Mouse (Mus musculus) heart, embryonic 13.5 days (tissue): Measurements from ENCODE around the gene Dppa1. TPM values are rescaled to one million over a fixed set of nuclear protein-coding genes. Genes with fewer than 3 reads are reported as not detected.
"Not testable (repeated sequence)": the region's sequence is repeated elsewhere in the genome, so short reads cannot be mapped to it uniquely, and the experiment has no call there.

Experiments used
- ATAC-seq: fragments of 200-750 bp; cut with Nextera tagmentation; 2 replicates; pipeline ENCODE4 v1.8.0; 2017; ENCODE audit warnings: moderate TSS enrichment; ENCODE audit not compliant: insufficient number of reproducible peaks, low FRiP score, low TSS enrichment; ENCODE audit errors: extremely low read depth
- H3K27ac ChIP-seq: fragments of 300-500 bp; sonication (generic); replicated peaks from 2 replicates; pipeline ENCODE4 v1.5.1; 2015; ENCODE audit warnings: moderate library complexity, mild to moderate bottlenecking, inconsistent platforms
- H3K27me3 ChIP-seq: fragments of 300-500 bp; sonication (generic); replicated peaks from 2 replicates; pipeline ENCODE4 v1.6.1; 2015; ENCODE audit warnings: mild to moderate bottlenecking, inconsistent platforms
- H3K36me3 ChIP-seq: fragments of 300-500 bp; sonication (generic); 2 replicates; pipeline ENCODE4 v1.6.1; 2015; ENCODE audit warnings: mild to moderate bottlenecking, inconsistent platforms
- H3K4me1 ChIP-seq: fragments of 300-500 bp; sonication (generic); 2 replicates; pipeline ENCODE4 v1.6.1; 2015; ENCODE audit warnings: inconsistent platforms
- H3K4me2 ChIP-seq: fragments of 300-500 bp; sonication (generic); 2 replicates; pipeline ENCODE4 v1.6.1; 2015; ENCODE audit warnings: inconsistent platforms, mild to moderate bottlenecking, moderate library complexity
- H3K4me3 ChIP-seq: fragments of 300-500 bp; sonication (generic); 2 replicates; pipeline ENCODE4 v1.5.1; 2015; ENCODE audit warnings: moderate library complexity, mild to moderate bottlenecking, inconsistent platforms
- H3K9ac ChIP-seq: fragments of 300-500 bp; sonication (generic); 2 replicates; pipeline ENCODE4 v1.6.1; 2015; ENCODE audit warnings: inconsistent platforms, mild to moderate bottlenecking, moderate library complexity
- H3K9me3 ChIP-seq: fragments of 300-500 bp; sonication (generic); 2 replicates; pipeline ENCODE4 v1.6.1; 2016; ENCODE audit warnings: inconsistent platforms
- WGBS: fragments of 180-500 bp; shearing (Covaris S2); methylation state at CpG from one replicate; pipeline ENCODE4 v1.1.7; 2015; ENCODE audit warnings: mixed read lengths; 5-methylcytosine and 5-hydroxymethylcytosine counted together
- polyA plus RNA-seq: library from polyadenylated mRNA; unstranded; fragments of >200 nt; fragmentation: Nextera tagmentation; extraction: Ambion mirVana; gene quantifications from 2 replicates; pipeline ENCODE4 v1.2.1, GENCODE M21; 2015

Gene Dppa1
- polyA plus RNA-seq = not detected in 2 replicates

GRCm38 (mm10) chr11:46629211-46629795, at the start of gene Dppa1:
Gene Dppa1 (minus strand): TSS chr11:46629261.
- ATAC-seq = no peak
- WGBS = 71% methylated on average over 2 of the region's 2 CpGs

DNA sequence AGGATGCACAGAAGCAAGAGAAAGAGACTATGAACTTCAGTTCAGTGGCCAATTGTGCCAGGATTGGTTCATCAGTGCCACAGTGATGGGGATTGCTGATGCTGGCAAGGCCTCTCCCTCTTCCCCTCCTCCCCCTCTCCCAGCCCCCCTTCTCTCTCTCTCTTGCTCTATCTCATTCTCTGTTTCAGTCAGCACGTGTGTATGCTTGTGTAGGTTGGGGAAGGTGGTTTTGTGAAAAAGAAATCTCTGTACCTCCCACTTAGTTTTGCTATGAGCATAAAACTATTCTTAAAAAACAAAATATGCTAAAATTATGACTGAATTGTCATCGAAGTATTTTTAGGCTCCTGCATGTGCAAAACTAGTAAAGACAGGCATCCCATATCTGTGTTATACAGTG, 38.9 kb upstream of the Dppa1 start:
- no peaks in the 10 kb centered on the region for H3K9me3 ChIP-seq
- no peak for ATAC-seq
- no peak overlapping the region for H3K4me2 ChIP-seq
- 58% methylated on average over 2 of the region's 2 CpGs for WGBS
- H3K36me3 ChIP-seq = no peaks in the 10 kb centered on the region
- H3K27ac ChIP-seq = no peak overlapping the region
- H3K27me3 ChIP-seq = no peaks in the 10 kb centered on the region
- no peaks in the 10 kb centered on the region for H3K4me1 ChIP-seq
- H3K9ac ChIP-seq = no peak overlapping the region
- no peak overlapping the region for H3K4me3 ChIP-seq

More at GRCm38 (mm10) chr11:46629211-46629795, at the start of gene Dppa1:
- no peak within 1 kb of the TSS for H3K4me3 ChIP-seq
- no peaks in the 10 kb centered on the region for H3K36me3 ChIP-seq
- no peak within 1 kb of the TSS for H3K9ac ChIP-seq
- H3K4me1 ChIP-seq = no peaks in the 10 kb centered on the region
- no peak within 1 kb of the TSS for H3K27ac ChIP-seq
- H3K9me3 ChIP-seq = no peaks in the 10 kb centered on the region
- H3K27me3 ChIP-seq = no peaks in the 10 kb centered on the region
- no peak within 1 kb of the TSS for H3K4me2 ChIP-seq

- H3K36me3 ChIP-seq = no peaks in the 10 kb centered on the region
- H3K4me3 ChIP-seq = no peak overlapping the region
- no peak for ATAC-seq
- 81% methylated on average over 3 of the region's 3 CpGs for WGBS
- H3K9ac ChIP-seq = no peak overlapping the region
- no peaks in the 10 kb centered on the region for H3K9me3 ChIP-seq
- H3K4me1 ChIP-seq = no peaks in the 10 kb centered on the region
- no peak overlapping the region for H3K27ac ChIP-seq
- no peaks in the 10 kb centered on the region for H3K27me3 ChIP-seq
- no peak overlapping the region for H3K4me2 ChIP-seq
Observed at GRCm38 (mm10) chr11:46667105-46667504, 38.0 kb upstream of the Dppa1 start.

GRCm38 (mm10) chr11:46665599-46666522, 36.8 kb upstream of the Dppa1 start:
- Histone ChIP-seq H3K36me3 (no peaks in the 10 kb centered on the region), H3K27me3 (no peaks in the 10 kb centered on the region), H3K9ac (no peak overlapping the region), H3K27ac (no peak overlapping the region), H3K4me1 (no peaks in the 10 kb centered on the region), H3K4me3 (no peak overlapping the region), H3K4me2 (no peak overlapping the region), H3K9me3 (no peaks in the 10 kb centered on the region)
- ATAC-seq = no peak
- WGBS = 58% methylated on average over 6 of the region's 6 CpGs

DNA sequence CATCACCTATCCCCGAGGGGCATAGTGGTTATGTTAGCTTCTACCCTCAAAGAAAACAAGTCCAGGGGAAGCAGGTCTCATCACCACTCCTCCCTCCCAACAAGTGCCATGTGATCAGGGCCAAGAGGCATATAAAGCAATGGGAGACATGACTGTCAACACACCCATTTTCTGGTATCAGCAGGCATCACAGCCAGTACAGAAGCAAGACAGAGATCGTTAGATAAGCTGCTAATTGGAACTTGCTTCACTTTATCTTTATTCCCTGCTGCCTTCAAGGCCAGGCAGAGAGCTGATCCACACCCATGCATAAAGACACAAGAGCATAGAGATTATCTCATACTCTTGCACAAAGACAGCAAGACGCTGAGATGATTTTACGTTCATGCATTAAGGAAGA, 34.2 kb upstream of the Dppa1 start:
- WGBS = 62% methylated on average over 4 of the region's 4 CpGs
- no peak overlapping the region for H3K27ac ChIP-seq
- H3K4me1 ChIP-seq = no peaks in the 10 kb centered on the region
- H3K36me3 ChIP-seq = no peaks in the 10 kb centered on the region
- H3K4me3 ChIP-seq = no peak overlapping the region
- H3K27me3 ChIP-seq = no peaks in the 10 kb centered on the region
- H3K9ac ChIP-seq = no peak overlapping the region
- H3K4me2 ChIP-seq = no peak overlapping the region
- no peaks in the 10 kb centered on the region for H3K9me3 ChIP-seq
- no peak for ATAC-seq

GRCm38 (mm10) chr11:46652476-46652875, 23.4 kb upstream of the Dppa1 start:
- no peaks in the 10 kb centered on the region for H3K36me3 ChIP-seq
- no peak overlapping the region for H3K27ac ChIP-seq
- H3K4me2 ChIP-seq = no peak overlapping the region
- H3K27me3 ChIP-seq = no peaks in the 10 kb centered on the region
- 41% methylated on average over 3 of the region's 3 CpGs for WGBS
- no peak overlapping the region for H3K9ac ChIP-seq
- H3K4me3 ChIP-seq = no peak overlapping the region
- no peak for ATAC-seq
- H3K9me3 ChIP-seq = no peaks in the 10 kb centered on the region
- H3K4me1 ChIP-seq = no peaks in the 10 kb centered on the region

DNA sequence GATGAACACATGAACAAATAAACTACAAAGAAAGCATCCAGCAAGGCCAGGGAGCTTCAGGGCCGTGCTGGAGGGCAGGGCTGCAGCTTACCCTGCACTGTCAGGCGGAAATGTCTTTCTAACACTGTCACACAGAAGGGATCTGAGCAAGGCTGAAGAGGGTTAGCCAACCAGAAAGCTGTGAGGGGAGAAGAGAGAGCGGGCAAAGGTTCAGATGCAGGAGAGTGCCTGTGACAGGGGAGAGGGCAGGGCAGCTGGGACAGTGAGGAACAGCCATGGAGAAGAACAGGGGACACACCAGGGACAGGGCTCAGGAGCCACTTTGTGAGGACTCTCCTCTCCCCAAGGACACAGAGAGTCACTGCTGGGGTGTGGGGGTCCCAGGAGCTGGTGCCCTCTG, 20.6 kb upstream of the Dppa1 start:
- WGBS = 53% methylated on average over 3 of the region's 3 CpGs
- H3K4me1 ChIP-seq, H3K9ac ChIP-seq, H3K9me3 ChIP-seq, ATAC-seq, H3K36me3 ChIP-seq, H3K4me3 ChIP-seq, H3K27ac ChIP-seq, H3K4me2 ChIP-seq, H3K27me3 ChIP-seq: not testable (repeated sequence)

DNA sequence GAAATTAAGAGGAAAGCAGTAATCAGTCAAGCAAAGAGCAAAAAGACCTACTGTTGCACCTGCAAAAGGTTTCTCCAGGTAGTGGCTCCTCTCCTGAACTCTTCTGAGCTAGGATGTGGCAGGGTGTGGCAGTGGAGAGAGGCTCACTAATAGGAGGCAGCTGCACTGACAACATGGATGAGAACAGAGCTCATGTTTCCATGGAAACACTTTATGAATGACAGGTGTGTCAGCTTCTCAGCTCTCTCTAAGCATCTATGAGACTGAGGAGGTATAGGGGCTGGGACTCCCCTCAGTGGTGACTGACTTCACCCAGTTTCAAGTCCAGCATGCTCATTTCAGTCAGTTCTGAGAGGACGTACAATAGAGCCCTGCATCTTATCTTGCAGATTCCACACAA, 15.8 kb upstream of the Dppa1 start:
- WGBS = 26% methylated on average over 1 of the region's 1 CpGs
- H3K4me3 ChIP-seq = no peak overlapping the region
- H3K9me3 ChIP-seq = no peaks in the 10 kb centered on the region
- no peaks in the 10 kb centered on the region for H3K36me3 ChIP-seq
- no peak overlapping the region for H3K4me2 ChIP-seq
- no peak for ATAC-seq
- H3K4me1 ChIP-seq = no peaks in the 10 kb centered on the region
- no peak overlapping the region for H3K9ac ChIP-seq
- H3K27me3 ChIP-seq = no peaks in the 10 kb centered on the region
- H3K27ac ChIP-seq = no peak overlapping the region

DNA sequence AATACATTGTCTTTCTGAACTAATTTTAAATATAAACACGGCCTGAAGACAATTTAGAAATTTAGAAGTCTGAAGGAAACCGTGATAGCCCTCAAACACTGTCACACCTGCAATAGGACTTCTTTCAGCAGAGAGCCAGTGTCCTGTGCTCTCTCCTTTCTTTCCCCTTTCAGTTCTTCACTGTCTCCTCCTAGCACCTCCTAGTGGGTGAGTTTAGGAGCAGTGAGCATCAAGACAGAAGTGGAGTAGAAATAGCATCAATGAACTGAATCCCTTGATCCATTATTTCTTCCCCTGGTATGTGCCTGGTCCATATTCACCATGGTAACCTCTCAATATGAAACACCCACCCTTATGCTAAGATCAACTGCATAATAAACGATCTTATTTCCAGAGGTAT, 7.5 kb upstream of the Dppa1 start:
- Histone ChIP-seq H3K4me1 (no peaks in the 10 kb centered on the region), H3K4me3 (no peak overlapping the region), H3K27ac (no peak overlapping the region), H3K9me3 (no peaks in the 10 kb centered on the region), H3K9ac (no peak overlapping the region), H3K4me2 (no peak overlapping the region), H3K36me3 (no peaks in the 10 kb centered on the region), H3K27me3 (no peaks in the 10 kb centered on the region)
- ATAC-seq = no peak
- WGBS = 75% methylated on average over 3 of the region's 3 CpGs

- ATAC-seq, H3K27me3 ChIP-seq, H3K4me1 ChIP-seq, H3K9ac ChIP-seq, H3K4me2 ChIP-seq, H3K4me3 ChIP-seq, H3K27ac ChIP-seq, H3K36me3 ChIP-seq, H3K9me3 ChIP-seq: not testable (repeated sequence)
- 79% methylated on average over 4 of the region's 4 CpGs for WGBS
Observed at GRCm38 (mm10) chr11:46635516-46635915, 6.5 kb upstream of the Dppa1 start.

DNA sequence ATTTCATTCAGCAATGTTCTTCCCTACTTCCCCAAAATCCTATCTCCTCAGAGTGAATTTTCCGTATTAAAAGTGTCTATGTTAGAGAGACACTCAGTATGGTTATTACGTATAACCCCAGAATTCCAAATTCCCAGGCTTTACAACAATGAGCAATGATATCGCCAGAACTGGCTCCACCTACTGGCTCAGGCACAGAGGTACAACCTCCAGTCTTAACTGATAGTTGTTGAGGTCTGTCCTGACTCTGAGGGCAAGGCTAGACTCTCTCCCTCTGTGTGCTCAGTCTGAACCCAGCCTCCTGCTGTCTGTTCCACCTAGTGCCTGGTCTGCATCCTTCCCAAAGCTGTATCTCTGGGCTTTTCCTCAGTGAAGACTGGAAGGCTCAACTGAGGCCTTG, 2.6 kb upstream of the Dppa1 start:
- H3K4me3 ChIP-seq = no peak overlapping the region
- no peaks in the 10 kb centered on the region for H3K4me1 ChIP-seq
- H3K9ac ChIP-seq = no peak overlapping the region
- no peak overlapping the region for H3K4me2 ChIP-seq
- H3K27me3 ChIP-seq = no peaks in the 10 kb centered on the region
- no peaks in the 10 kb centered on the region for H3K36me3 ChIP-seq
- H3K27ac ChIP-seq = no peak overlapping the region
- no peak for ATAC-seq
- 22% methylated on average over 3 of the region's 3 CpGs for WGBS
- H3K9me3 ChIP-seq = no peaks in the 10 kb centered on the region
